Mouse (Mus musculus) brain, embryonic 14.5 days (tissue): ENCODE data around the gene Nrxn3. TPM values are rescaled to one million over a fixed set of nuclear protein-coding genes. Genes with fewer than 3 reads are reported as not detected.

Source experiments
- DNase-seq: peaks from one replicate; pipeline ENCODE4 v3.0.0-alpha.2; 2011; ENCODE audit warnings: low read depth
- CTCF ChIP-seq: fragments of 200-500 bp; IDR thresholded peaks from 2 replicates; pipeline ENCODE4 v1.5.1; 2012; ENCODE audit warnings: inconsistent platforms, mild to moderate bottlenecking, moderate library complexity, borderline replicate concordance; ENCODE audit not compliant: insufficient read depth, insufficient read length; ENCODE audit errors: extremely low read depth
- POLR2A ChIP-seq: fragments of 200-500 bp; IDR thresholded peaks from 2 replicates; pipeline ENCODE4 v1.6.1; 2012; ENCODE audit warnings: mild to moderate bottlenecking, inconsistent platforms, borderline replicate concordance; ENCODE audit not compliant: poor library complexity, insufficient read depth, insufficient read length, severe bottlenecking; ENCODE audit errors: extremely low read depth
- polyA plus RNA-seq: library from polyadenylated mRNA; depleted of rRNA; stranded (reverse); fragments of >200 nt; gene quantifications from 2 replicates; pipeline ENCODE4 v1.2.3, GENCODE M21; 2012

Gene Nrxn3
- polyA plus RNA-seq, 1 experiment, result 67.8 TPM

- TF ChIP-seq CTCF (peak; percentile 79; the same call in 1 of the 2 replicates), POLR2A (no peak)
- DNase-seq, result peak; percentile 93
These were observed 782.6 kb downstream of the Nrxn3 start for GRCm38 (mm10) chr12:89505121-89505764.

GRCm38 (mm10) chr12:89508970-89509369 is 786.3 kb downstream of the Nrxn3 start:
- TF ChIP-seq CTCF, result no peak
- no peak for TF ChIP-seq POLR2A
- DNase-seq, result no peak

GRCm38 (mm10) chr12:89513759-89514158 is 791.1 kb downstream of the Nrxn3 start:
- TF ChIP-seq POLR2A (no peak), CTCF (peak; percentile 75; the same call in 1 of the 2 replicates)
- peak; percentile 80 for DNase-seq

- DNase-seq, result peak; percentile 62
- TF ChIP-seq POLR2A (no peak), CTCF (no peak)
These were observed 793.4 kb downstream of the Nrxn3 start for GRCm38 (mm10) chr12:89516046-89516445.

- peak; percentile 89 for DNase-seq
- TF ChIP-seq CTCF (peak; percentile 54; the same call in 1 of the 2 replicates), POLR2A (no peak)
These were observed 808.1 kb downstream of the Nrxn3 start for GRCm38 (mm10) chr12:89530679-89531350.

- peak; percentile 78 for DNase-seq
- TF ChIP-seq CTCF (no peak), POLR2A (no peak)
These were observed 828.6 kb downstream of the Nrxn3 start for GRCm38 (mm10) chr12:89551291-89551690.

GRCm38 (mm10) chr12:89553223-89553880 is 830.7 kb downstream of the Nrxn3 start:
- no peak for DNase-seq
- TF ChIP-seq CTCF, result no peak
- no peak for TF ChIP-seq POLR2A

- TF ChIP-seq CTCF (no peak), POLR2A (no peak)
- no peak for DNase-seq
These were observed 831.5 kb downstream of the Nrxn3 start for GRCm38 (mm10) chr12:89554171-89554570.

- peak; percentile 50 for DNase-seq
These were observed 832.2 kb downstream of the Nrxn3 start for GRCm38 (mm10) chr12:89554740-89555430.

GRCm38 (mm10) chr12:89558921-89559320 is 836.2 kb downstream of the Nrxn3 start:
- TF ChIP-seq CTCF, result no peak
- no peak for TF ChIP-seq POLR2A
- no peak for DNase-seq

More at GRCm38 (mm10) chr12:89554740-89555430, 832.2 kb downstream of the Nrxn3 start:
- TF ChIP-seq POLR2A (no peak), CTCF (no peak)

GRCm38 (mm10) chr12:89561989-89562565 is 839.4 kb downstream of the Nrxn3 start:
- DNase-seq, result no peak
- TF ChIP-seq POLR2A (no peak), CTCF (no peak)
